Mouse (Mus musculus): Measurements from ENCODE around the gene Olfr1330. TPM values are rescaled to one million over a fixed set of nuclear protein-coding genes. Genes with fewer than 3 reads are reported as not detected.
"Not testable (repeated sequence)": the region's sequence is repeated elsewhere in the genome, so short reads cannot be mapped to it uniquely, and the experiment has no call there.

Gene Olfr1330
- not detected in 2 replicates for polyA plus RNA-seq (2015; fragmentation: Nextera tagmentation; extraction: Ambion mirVana)

GRCm38 (mm10) chr4:118888297-118888696, at the start of gene Olfr1330:
Gene Olfr1330 (plus strand): TSS chr4:118888597.
- H3K36me3 ChIP-seq: no peaks in the 10 kb centered on the region
- H3K4me2 ChIP-seq: no peak within 1 kb of the TSS
- H3K9me3 ChIP-seq: no peaks in the 10 kb centered on the region
- H3K9ac ChIP-seq: no peak within 1 kb of the TSS
- ATAC-seq (ENCODE audit: insufficient number of reproducible peaks, low FRiP score, low TSS enrichment, low read depth): no peak
- 57% methylated on average over 1 of the region's 1 CpGs for WGBS
- H3K27me3 ChIP-seq: no peaks in the 10 kb centered on the region
- no peak within 1 kb of the TSS for H3K4me3 ChIP-seq
- H3K4me1 ChIP-seq: no peaks in the 10 kb centered on the region
- H3K27ac ChIP-seq: no peak within 1 kb of the TSS

DNA sequence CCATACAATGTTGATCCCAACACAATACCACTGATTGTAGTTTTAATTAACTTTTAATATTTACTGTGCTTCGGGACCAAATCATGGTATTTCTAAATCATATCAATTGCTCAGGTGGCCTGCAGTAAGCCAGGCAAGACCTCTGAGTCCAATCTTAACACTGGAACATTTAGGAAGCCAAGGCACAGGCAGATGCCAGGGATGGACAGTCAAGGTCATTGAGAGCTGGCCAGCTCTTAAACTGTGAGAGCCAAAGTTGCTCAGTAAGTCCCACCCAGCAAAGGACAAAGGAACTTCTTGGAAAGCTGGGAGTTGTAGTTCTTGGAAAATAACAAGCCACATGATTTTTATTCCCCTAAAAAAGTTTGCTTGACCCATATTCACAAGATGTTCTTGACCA, 26.6 kb upstream of the Olfr1330 start:
- no peaks in the 10 kb centered on the region for H3K9me3 ChIP-seq
- no peak for ATAC-seq (ENCODE audit: insufficient number of reproducible peaks, low FRiP score, low TSS enrichment, low read depth)
- no peak overlapping the region for H3K9ac ChIP-seq
- no peaks in the 10 kb centered on the region for H3K27me3 ChIP-seq
- H3K36me3 ChIP-seq: no peaks in the 10 kb centered on the region
- no peak overlapping the region for H3K4me3 ChIP-seq
- no peak overlapping the region for H3K27ac ChIP-seq
- H3K4me2 ChIP-seq: no peak overlapping the region
- 62% methylated on average over 1 of the region's 1 CpGs for WGBS
- H3K4me1 ChIP-seq: no peaks in the 10 kb centered on the region

- Histone ChIP-seq H3K27ac (no peak overlapping the region), H3K9ac (no peak overlapping the region), H3K4me3 (no peak overlapping the region), H3K4me2 (no peak overlapping the region), H3K27me3 (no peaks in the 10 kb centered on the region), H3K36me3 (no peaks in the 10 kb centered on the region), H3K9me3 (no peaks in the 10 kb centered on the region), H3K4me1 (no peaks in the 10 kb centered on the region)
- WGBS: 59% methylated on average over 4 of the region's 4 CpGs
- ATAC-seq (ENCODE audit: insufficient number of reproducible peaks, low FRiP score, low TSS enrichment, low read depth): no peak
These were observed 25.7 kb upstream of the Olfr1330 start for GRCm38 (mm10) chr4:118862704-118863103.

DNA sequence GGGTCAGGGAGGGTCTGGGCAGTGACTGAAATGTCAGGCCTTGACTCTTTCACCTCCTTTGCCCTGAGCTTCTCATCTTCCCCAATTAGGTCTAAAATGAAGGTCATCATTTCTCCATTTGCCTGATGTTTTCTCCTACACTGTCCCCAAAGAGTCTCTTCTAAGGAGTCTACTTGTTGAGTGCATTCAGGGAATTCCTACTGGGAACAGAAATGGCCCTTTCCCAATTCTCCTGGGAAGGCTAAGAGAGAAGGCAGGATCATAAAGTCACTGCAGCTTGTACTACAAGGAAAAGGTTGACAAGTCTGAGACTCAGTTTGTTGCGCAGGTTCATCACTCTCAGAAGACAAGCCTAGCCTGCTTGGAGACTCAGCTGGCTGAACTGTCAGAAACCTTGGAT, 24.0 kb upstream of the Olfr1330 start, which contains the start of gene Olfr1331:
Olfr1331 (plus strand) TSS at position 301 of the 400 bp plus-strand sequence.
- Histone ChIP-seq H3K4me2 (no peak within 1 kb of the TSS), H3K9ac (no peak within 1 kb of the TSS), H3K4me1 (no peaks in the 10 kb centered on the region), H3K4me3 (no peak within 1 kb of the TSS), H3K27me3 (no peaks in the 10 kb centered on the region), H3K27ac (no peak within 1 kb of the TSS), H3K36me3 (no peaks in the 10 kb centered on the region), H3K9me3 (no peaks in the 10 kb centered on the region)
- no peak for ATAC-seq (ENCODE audit: insufficient number of reproducible peaks, low FRiP score, low TSS enrichment, low read depth)
- 84% methylated on average over 1 of the region's 1 CpGs for WGBS

- ATAC-seq (ENCODE audit: insufficient number of reproducible peaks, low FRiP score, low TSS enrichment, low read depth): no peak
- Histone ChIP-seq H3K4me1 (no peaks in the 10 kb centered on the region), H3K9ac (no peak overlapping the region), H3K27me3 (no peaks in the 10 kb centered on the region), H3K9me3 (no peaks in the 10 kb centered on the region), H3K4me3 (no peak overlapping the region), H3K27ac (no peak overlapping the region), H3K4me2 (no peak overlapping the region), H3K36me3 (no peaks in the 10 kb centered on the region)
These were observed 20.8 kb upstream of the Olfr1330 start for GRCm38 (mm10) chr4:118867566-118867965.

DNA sequence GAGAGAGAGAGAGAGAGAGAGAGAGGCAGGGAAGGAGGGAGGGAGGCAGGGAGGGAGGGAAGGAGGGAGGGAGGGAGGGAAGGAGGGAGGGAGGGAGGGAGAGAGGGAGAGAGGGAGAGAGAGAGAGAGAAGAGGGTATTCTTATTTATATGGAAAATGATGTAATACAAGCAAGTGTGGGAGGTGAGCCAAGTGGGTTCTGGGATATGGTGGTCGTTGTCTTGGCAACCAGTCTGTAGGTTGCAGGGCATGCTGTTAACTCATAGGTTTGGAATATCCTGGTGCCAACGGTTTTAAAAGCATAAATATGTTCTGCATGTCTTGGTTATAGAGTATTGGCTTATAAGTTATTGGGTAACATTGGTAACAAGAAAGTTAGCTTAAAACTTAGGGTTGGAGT, 13.6 kb downstream of the Olfr1330 start:
- H3K36me3 ChIP-seq: no peaks in the 10 kb centered on the region
- H3K27ac ChIP-seq: no peak overlapping the region
- no peak for ATAC-seq (ENCODE audit: insufficient number of reproducible peaks, low FRiP score, low TSS enrichment, low read depth)
- H3K9ac ChIP-seq: no peak overlapping the region
- WGBS: 56% methylated on average over 2 of the region's 2 CpGs
- H3K4me1 ChIP-seq: no peaks in the 10 kb centered on the region
- no peak overlapping the region for H3K4me3 ChIP-seq
- no peaks in the 10 kb centered on the region for H3K27me3 ChIP-seq
- H3K9me3 ChIP-seq: no peaks in the 10 kb centered on the region
- H3K4me2 ChIP-seq: no peak overlapping the region

DNA sequence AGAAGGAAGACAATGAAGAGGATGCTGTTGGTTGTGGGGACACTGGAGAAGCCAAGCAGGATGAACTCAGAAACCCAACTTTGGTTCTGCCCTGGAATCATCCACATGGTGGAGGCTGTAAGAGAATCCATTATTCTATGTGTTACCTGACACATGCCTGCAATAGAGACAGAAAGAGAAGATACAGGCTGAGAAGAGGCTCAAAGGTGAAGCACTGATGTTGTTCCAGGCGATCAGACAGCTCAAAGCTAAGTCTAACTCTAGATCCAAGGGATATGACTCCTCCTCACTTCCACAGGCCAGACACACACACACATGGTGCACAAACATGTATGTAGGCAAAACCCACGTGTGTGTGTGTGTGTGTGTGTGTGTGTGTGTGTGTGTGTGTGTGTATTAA, 29.0 kb downstream of the Olfr1330 start, which contains the start of gene Olfr1329:
Olfr1329 (minus strand) TSS at position 101 of the 400 bp plus-strand sequence.
- not testable (repeated sequence) for ATAC-seq (ENCODE audit: insufficient number of reproducible peaks, low FRiP score, low TSS enrichment, low read depth); H3K27ac ChIP-seq; H3K9ac ChIP-seq; H3K9me3 ChIP-seq; H3K4me2 ChIP-seq; H3K4me1 ChIP-seq; H3K27me3 ChIP-seq; H3K4me3 ChIP-seq; H3K36me3 ChIP-seq
- 41% methylated on average over 2 of the region's 2 CpGs for WGBS

DNA sequence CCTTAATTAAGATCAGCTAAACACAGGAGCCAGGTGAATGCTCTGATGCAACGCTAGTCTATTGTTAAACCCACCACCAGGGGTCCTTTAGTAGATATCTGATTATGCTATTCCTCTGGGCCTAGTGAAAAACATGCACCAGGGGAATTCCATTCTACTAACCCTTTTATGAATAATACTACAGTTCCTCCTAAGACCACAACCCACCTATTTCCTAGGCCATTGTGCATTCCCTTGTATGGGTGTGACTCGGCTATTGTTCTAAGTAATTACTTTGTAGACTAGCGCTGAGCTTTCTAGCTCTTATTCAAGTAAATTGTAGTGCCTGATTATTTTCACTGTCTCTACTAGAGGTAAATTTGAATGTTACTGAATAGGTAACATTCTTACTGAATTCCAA, 42.9 kb downstream of the Olfr1330 start:
- not testable (repeated sequence) for H3K4me2 ChIP-seq

DNA sequence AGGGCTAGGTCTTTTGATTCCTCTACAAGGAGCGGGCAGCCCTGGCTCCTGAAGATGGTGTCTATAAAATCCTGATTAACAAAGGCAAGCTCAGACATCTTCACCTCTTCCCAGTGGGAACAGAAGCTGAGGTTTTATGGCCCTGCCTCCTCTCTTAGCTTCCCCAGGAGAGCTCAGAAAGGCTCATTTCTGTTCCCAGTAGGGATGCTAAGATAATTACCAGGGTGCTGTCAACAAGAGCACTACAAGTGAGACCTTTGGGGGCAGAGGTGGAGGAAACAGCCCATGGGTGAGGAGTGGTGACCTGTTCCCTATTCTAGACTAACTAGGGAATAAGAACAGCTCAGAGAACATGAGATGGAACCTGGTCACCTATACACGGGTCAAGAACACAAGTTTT, 50.1 kb downstream of the Olfr1330 start, which contains the start of gene Olfr1328:
Olfr1328 (minus strand) TSS at position 101 of the 400 bp plus-strand sequence.
- Histone ChIP-seq H3K4me2 (no peak within 1 kb of the TSS), H3K27ac (no peak within 1 kb of the TSS), H3K36me3 (no peaks in the 10 kb centered on the region), H3K9ac (no peak within 1 kb of the TSS), H3K27me3 (no peaks in the 10 kb centered on the region), H3K4me3 (no peak within 1 kb of the TSS), H3K9me3 (no peaks in the 10 kb centered on the region), H3K4me1 (no peaks in the 10 kb centered on the region)
- WGBS: 64% methylated on average over 2 of the region's 2 CpGs
- ATAC-seq (ENCODE audit: insufficient number of reproducible peaks, low FRiP score, low TSS enrichment, low read depth): no peak

More for the DNA sequence above, 42.9 kb downstream of the Olfr1330 start:
- ATAC-seq (ENCODE audit: insufficient number of reproducible peaks, low FRiP score, low TSS enrichment, low read depth); H3K27ac ChIP-seq; H3K9ac ChIP-seq; H3K9me3 ChIP-seq; H3K36me3 ChIP-seq; H3K27me3 ChIP-seq; H3K4me1 ChIP-seq; H3K4me3 ChIP-seq: not testable (repeated sequence)
- 80% methylated on average over 3 of the region's 3 CpGs for WGBS

Other genes with a start within 250 kb of the Olfr1330 start
- not detected in 2 replicates for gene Olfr62, start 229.6 kb upstream of the Olfr1330 start, polyA plus RNA-seq (2015; fragmentation: Nextera tagmentation; extraction: Ambion mirVana)
- gene Olfr1342, start 195.8 kb upstream of the Olfr1330 start, polyA plus RNA-seq (2015; fragmentation: Nextera tagmentation; extraction: Ambion mirVana): not detected in 2 replicates
- gene Olfr1341, start 185.1 kb upstream of the Olfr1330 start, polyA plus RNA-seq (2015; fragmentation: Nextera tagmentation; extraction: Ambion mirVana): not detected in 2 replicates
- not detected in 2 replicates for gene Olfr1340, start 168.5 kb upstream of the Olfr1330 start, polyA plus RNA-seq (2015; fragmentation: Nextera tagmentation; extraction: Ambion mirVana)
- gene Olfr1339, start 156.4 kb upstream of the Olfr1330 start, polyA plus RNA-seq (2015; fragmentation: Nextera tagmentation; extraction: Ambion mirVana): not detected in 2 replicates
- gene Olfr1338, start 129.9 kb upstream of the Olfr1330 start, polyA plus RNA-seq (2015; fragmentation: Nextera tagmentation; extraction: Ambion mirVana): not detected in 2 replicates
- not detected in 2 replicates for gene Olfr1337, start 106.0 kb upstream of the Olfr1330 start, polyA plus RNA-seq (2015; fragmentation: Nextera tagmentation; extraction: Ambion mirVana)
- gene Olfr1335, start 78.7 kb upstream of the Olfr1330 start, polyA plus RNA-seq (2015; fragmentation: Nextera tagmentation; extraction: Ambion mirVana): not detected in 2 replicates
- gene Olfr1333, start 52.3 kb upstream of the Olfr1330 start, polyA plus RNA-seq (2015; fragmentation: Nextera tagmentation; extraction: Ambion mirVana): not detected in 2 replicates
- gene Olfr1331, start 23.9 kb upstream of the Olfr1330 start, polyA plus RNA-seq (2015; fragmentation: Nextera tagmentation; extraction: Ambion mirVana): not detected in 2 replicates
- gene Olfr1329, start 28.9 kb downstream of the Olfr1330 start, polyA plus RNA-seq (2015; fragmentation: Nextera tagmentation; extraction: Ambion mirVana): not detected in 2 replicates
- not detected in 2 replicates for gene Olfr1328, start 50.0 kb downstream of the Olfr1330 start, polyA plus RNA-seq (2015; fragmentation: Nextera tagmentation; extraction: Ambion mirVana)
- gene Lao1, start 73.0 kb downstream of the Olfr1330 start, polyA plus RNA-seq (2015; fragmentation: Nextera tagmentation; extraction: Ambion mirVana): not detected in 2 replicates
- 179 and 208 TPM in 2 replicates for gene Slc2a1, start 220.1 kb downstream of the Olfr1330 start, polyA plus RNA-seq (2015; fragmentation: Nextera tagmentation; extraction: Ambion mirVana)